Mouse (Mus musculus): Measurements from ENCODE around the gene Polr2a.

Polr2a gene

GRCm38 (mm10) chr11:69781828-69782227 lies 23.4 kb upstream of the Polr2a start:
- DNase-seq, result no peak

DNA sequence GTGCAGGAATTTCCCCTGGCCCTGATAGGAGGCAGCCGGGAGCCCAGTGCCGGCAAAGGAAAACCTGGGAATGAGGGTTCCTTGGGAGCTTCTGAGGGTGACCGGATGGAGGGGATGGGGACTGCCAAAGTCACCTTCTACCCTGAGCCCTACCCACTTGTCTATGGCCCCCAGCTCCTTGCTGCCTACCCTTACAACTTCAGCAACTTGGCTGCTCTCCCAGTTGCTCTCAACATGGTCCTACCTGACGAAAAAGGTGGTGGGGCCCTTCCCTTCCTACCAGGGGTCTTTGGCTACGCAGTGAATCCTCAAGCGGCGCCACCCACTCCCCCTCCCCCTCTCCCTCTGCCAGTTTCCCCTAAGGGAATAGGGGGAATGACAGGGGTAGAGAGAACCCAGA lies 20.5 kb upstream of the Polr2a start:
- no peak for DNase-seq

DNA sequence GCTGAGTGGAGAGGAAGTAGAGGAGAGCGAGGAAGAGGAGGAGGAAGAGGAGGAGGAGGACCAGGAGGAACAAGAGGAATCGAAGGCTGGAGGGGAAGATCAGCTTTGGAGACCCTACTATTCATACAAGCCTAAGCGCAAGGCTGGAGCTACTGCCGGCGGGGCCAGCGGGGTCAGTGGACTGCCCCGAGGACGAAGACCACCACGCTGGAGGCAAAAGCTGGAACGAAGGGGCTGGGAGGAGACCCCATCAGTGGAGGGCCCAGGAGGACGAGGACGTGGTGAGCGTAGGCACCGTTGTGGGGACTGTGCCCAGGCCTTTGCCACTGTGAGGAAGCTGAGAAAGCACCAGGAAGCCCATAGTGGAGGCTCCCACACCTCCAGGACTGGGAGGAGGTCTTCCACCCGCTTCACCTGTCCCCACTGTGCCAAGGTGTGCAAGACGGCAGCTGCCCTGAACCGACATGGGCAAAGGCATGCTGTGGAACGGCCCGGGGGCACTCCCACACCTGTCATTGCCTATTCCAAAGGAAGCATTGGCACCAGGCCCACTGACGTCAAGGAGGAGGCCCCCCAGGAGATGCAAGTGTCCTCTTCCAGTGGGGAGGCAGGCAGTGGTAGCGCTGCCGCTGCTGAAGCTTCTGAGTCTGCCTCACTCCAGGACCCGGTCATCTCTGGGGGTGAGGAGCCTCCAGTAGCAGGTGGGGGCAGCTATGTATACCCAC lies 20.0 kb upstream of the Polr2a start:
- no peak for DNase-seq

- no peak for DNase-seq
Measured at GRCm38 (mm10) chr11:69777504-69778257, 19.2 kb upstream of the Polr2a start.

DNA sequence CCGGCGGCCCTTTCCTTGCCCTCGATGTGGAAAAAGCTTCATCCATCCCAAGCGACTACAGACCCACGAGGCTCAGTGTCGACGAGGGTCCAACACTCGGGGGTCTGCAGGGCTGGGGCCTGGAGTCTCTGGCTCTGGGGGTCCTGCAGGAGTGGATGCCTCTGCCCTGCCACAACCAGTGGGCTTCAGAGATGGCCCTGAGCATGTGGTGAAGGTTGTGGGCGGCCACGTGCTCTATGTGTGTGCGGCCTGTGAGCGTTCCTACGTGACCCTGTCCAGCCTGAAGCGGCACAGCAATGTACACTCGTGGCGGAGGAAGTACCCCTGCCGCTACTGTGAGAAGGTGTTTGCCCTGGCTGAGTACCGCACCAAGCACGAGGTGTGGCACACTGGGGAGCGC lies 18.1 kb upstream of the Polr2a start:
- DNase-seq, result no peak

- DNase-seq, result no peak
Measured at GRCm38 (mm10) chr11:69775716-69776115, 17.3 kb upstream of the Polr2a start.

DNA sequence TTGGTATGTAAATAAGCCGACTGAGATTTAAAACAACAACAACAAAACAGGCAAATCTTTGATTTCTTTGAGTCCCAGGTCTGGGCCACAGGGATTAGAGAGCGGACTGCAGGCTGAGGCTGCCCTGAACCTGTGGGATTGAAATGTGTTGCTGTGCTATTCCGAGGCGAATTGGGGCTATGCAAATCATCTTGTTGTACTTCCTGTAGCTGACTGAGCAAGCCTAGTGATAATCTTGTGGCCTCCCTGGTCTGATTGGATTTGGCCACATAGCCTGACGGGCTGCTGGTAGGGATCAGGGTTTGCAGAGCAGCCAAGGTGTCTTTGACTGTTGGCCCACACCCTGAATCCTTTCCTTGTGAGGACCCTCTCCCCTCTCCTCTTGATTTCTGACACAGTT lies 16.5 kb upstream of the Polr2a start:
- DNase-seq, result no peak

DNA sequence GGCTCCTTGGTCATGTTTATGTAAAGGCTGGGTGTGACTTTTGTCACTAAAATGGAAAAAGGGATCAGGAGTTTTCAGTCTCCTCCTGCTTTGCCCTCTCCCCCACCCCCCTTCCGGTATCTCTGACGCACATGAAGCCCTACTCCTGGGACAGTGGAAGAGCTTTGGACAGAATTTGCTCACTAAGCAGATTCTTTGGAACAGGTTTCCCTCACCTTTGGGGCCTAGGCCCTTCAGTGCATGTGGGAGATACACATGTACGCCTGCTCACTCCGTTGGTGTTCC lies 9.1 kb upstream of the Polr2a start:
- DNase-seq, result no peak

DNA sequence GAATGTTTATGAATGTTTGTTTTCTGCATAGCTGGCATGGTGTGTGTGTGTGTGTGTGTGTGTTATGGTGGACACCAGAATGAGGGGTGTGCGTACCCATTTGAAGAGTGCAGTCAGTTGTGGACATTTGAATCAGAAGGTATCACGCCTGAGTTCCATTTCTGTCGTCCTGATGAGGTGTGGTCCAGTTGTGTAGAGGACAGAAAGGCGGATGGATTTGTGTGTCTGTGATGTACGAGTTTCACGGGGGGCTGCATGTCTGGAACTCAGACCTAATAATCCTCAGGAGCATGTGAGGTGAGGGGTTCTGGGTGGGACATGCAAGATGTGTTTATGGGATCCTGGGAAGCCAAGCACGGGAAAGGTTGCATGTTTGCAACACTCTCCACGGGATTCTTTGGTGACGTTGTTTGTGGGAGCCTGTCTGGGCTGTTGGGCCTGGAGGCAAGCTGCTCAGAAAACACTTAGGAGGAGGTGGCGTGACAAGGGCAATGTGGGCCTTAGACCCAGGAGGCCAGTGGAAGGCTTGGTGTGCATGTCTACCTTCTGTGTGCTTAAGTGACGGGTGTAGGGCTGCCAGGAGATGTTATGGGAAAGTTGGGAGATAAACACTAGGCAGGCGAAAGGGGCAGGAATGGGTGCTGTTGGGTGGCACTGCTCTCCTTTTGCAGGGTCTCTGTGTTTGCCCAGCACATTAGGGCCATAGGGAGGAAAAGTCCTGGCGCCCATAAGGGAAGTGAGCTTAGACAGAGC lies 8.6 kb upstream of the Polr2a start:
- DNase-seq, result no peak

GRCm38 (mm10) chr11:69766126-69766609 lies 7.7 kb upstream of the Polr2a start:
- DNase-seq, result peak; percentile 68 to 75

DNA sequence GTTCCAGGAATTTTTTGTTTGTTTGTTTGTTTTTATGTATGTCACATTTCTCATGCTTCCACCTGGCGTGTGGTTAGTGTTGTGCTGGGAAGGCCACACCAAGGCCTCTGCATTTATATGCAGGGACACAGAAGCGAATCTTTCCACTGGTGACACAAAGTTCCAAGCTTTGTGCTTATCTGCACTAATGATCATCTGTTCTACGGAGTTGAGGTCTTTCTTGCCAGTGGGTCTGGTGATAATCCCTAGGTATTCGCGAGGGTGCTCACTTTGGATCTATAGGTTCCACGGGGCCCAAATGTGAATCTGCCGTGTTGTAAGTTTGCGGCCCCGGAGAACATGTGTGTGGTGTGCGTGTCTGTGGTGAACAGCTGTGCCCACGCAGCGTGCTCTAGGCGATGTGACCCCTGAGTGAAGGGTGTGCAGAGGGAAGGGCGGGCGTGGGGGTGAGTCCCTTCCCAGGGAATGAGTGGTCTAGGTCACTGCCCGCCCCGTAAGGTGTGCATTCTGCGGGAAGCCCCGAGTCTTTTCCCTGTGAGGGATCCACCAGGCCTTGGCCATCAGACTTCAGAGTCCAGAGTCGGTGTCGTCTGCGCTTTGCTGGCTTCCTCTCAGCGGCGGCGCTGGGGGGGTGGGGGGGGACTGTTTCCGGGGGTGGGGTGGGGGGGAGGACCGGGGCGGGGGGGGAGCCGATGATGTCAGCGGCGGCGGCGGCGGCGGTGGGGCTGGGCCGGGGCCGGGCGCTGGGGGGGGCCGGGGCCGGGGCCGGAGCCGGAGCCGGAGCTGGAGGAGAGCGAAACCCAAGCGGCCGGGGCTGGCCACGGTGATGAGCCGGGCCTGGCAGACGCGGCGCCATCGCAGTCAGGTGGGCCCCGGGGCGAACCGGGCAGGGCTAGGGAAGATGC lies 7.0 kb upstream of the Polr2a start, which contains the start of gene Zbtb4:
Gene Zbtb4 (plus strand): TSS at position 692 of the 905 bp plus-strand sequence.
- peak; percentile 46 to 49 for DNase-seq

GRCm38 (mm10) chr11:69763551-69763950 lies 5.1 kb upstream of the Polr2a start:
- no peak for DNase-seq

- DNase-seq, result no peak
Measured at GRCm38 (mm10) chr11:69761868-69762267, 3.4 kb upstream of the Polr2a start, which contains the start of gene Slc35g3. Gene Slc35g3 (minus strand): TSS chr11:69761968.

- DNase-seq, result no peak
Measured at GRCm38 (mm10) chr11:69760901-69761200, 2.4 kb upstream of the Polr2a start.

GRCm38 (mm10) chr11:69760160-69760900 lies 1.9 kb upstream of the Polr2a start:
- no peak for DNase-seq

GRCm38 (mm10) chr11:69758971-69759721 lies 709 bp upstream of the Polr2a start:
- peak; percentile 74 to 79 for DNase-seq

- DNase-seq, result peak; percentile 92 to 97
Measured at GRCm38 (mm10) chr11:69758090-69758456, 364 bp downstream of the Polr2a start.

DNA sequence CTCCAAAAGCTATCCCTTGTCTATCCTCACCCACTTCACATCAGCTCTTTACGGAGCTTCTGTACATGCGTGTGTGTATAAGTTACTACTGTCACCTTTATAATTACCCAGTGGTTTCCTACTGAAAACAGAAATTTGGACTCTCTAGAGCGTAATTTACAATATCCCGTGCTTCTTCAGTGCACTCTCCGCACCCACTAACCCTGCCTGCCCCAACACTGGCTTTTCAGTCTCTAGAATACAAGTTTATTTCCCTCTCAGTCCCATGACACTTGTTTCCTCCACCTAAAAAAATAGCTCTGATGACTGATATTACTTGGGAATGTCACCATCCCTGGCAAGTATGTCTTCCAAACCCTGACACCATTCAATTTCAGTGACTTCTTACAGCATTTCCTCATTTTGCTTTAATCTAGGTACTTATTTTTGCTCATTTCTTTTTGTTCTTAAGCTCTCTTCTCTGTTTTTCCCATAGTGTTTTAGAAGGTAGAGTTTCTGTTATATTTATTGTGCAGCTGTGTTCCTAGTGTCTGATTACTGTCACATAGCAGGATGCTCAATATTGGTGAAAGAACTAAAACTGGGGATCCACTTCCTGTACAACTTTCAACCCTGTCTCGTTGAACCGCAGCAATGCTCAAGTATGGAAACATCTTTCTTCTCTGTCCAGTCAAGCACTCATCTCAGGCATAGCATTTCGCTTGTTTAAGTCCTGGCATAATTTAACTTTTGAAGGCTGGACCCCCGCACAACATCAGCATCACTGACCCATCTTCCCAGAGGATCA lies 941 bp downstream of the Polr2a start:
- no peak for DNase-seq

DNA sequence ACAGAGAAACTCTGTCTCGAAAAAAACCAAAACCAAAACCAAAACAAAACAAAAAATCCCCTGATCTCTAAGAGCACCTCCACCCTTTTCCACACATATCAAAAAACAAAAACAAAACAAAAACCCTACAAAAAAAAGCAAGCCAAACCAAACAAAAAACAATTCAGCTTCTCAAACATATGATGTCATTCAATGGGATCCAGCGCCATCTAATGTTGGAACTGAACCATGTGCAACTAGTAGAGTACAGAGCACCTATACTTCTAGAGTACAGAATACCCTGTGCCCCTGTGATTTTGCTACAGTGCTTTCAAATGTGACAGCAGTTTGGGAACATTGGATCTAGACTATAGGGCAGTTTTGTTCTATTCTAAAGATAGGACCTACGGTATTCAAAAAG lies 3.7 kb downstream of the Polr2a start:
- no peak for DNase-seq

DNA sequence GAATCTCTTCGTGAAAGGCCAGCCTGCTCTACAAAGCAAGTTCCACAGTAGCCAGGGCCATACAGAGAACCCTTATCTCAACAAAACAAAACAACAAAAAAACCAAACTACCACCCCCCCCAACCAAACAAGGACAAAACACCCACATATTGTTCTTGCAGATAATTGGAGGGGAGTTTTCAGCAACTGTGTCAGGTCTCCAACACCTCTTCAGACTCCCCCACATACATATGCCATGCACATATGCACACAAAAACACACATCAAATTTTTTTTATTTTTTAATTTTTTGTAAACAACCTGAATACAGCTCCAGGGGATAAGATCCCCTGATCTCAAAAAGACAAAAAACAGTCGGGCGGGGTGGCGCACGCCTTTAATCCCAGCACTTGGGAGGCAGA lies 4.2 kb downstream of the Polr2a start:
- DNase-seq, result no peak
